Mouse (Mus musculus): ENCODE measurements around the gene Cct2.

- TF ChIP-seq CTCF (IDR thresholded peaks at IDR 0.05; ENCODE audit: borderline replicate concordance, control insufficient read depth, extremely low read depth, insufficient read depth, low read length, poor library complexity) (no peak), POLR2A (IDR thresholded peaks at IDR 0.05; ENCODE audit: control insufficient read depth, extremely low read depth, insufficient read depth, low read length, poor library complexity) (no peak)
Measured at GRCm38 (mm10) chr10:117064076-117064475, 462 bp upstream of the Cct2 start.

Data from thymus, adult 2 months (tissue).